Mouse (Mus musculus) small intestine, adult 2 months (tissue): ENCODE measurements around the gene Vstm4.

ENCODE experiments used
- CTCF ChIP-seq: fragments of 200-500 bp; IDR thresholded peaks from 2 replicates; pipeline ENCODE4 v1.5.1; 2012; ENCODE audit warnings: low read depth, mild to moderate bottlenecking, control low read depth, inconsistent platforms, low read length, moderate library complexity, mixed read lengths; ENCODE audit not compliant: insufficient replicate concordance, insufficient read length; ENCODE audit errors: extremely low read depth
- POLR2A ChIP-seq: fragments of 200-500 bp; IDR thresholded peaks from 2 replicates; pipeline ENCODE4 v1.6.1; 2012; ENCODE audit warnings: low read depth, mild to moderate bottlenecking, control low read depth, inconsistent platforms, low read length, moderate library complexity

- TF ChIP-seq POLR2A (no peak), CTCF (no peak)
Observed at GRCm38 (mm10) chr14:32906545-32906944, 50.0 kb downstream of the Vstm4 start.
